Mouse (Mus musculus) MEL (cell line): ENCODE data around the gene Doxl2.

Source experiments
- BHLHE40 ChIP-seq: IDR thresholded peaks from 2 replicates; pipeline ENCODE4 v1.6.1; 2012; ENCODE audit warnings: low read depth, mild to moderate bottlenecking, inconsistent platforms, low read length, improper control_type of control experiment, borderline replicate concordance
- CTCF ChIP-seq, 3 experiments: IDR thresholded peaks in 2 of 3; conservative IDR thresholded peaks in 1 of 3; 2 replicates each; pipeline ENCODE4 v1.5.1; 2011 to 2012; ENCODE audit warnings: low read length in 3 of 3, low read depth in 2 of 3, mild to moderate bottlenecking in 2 of 3, improper control_type of control experiment in 1 of 3, inconsistent platforms in 1 of 3, mixed read lengths in 1 of 3, moderate library complexity in 1 of 3; ENCODE audit not compliant: control insufficient read depth in 1 of 3, insufficient read depth in 1 of 3, poor library complexity in 1 of 3, severe bottlenecking in 1 of 3
- EP300 ChIP-seq, 2 experiments: IDR thresholded peaks; 2 replicates each; pipeline ENCODE4 v1.6.1; 2011; ENCODE audit warnings: improper control_type of control experiment in 2 of 2, low read length in 2 of 2, low read depth in 1 of 2, mild to moderate bottlenecking in 1 of 2
- GATA1 ChIP-seq: IDR thresholded peaks from 2 replicates; pipeline ENCODE4 v1.6.1; 2011; ENCODE audit warnings: low read depth, low read length, improper control_type of control experiment
- MAX ChIP-seq: IDR thresholded peaks from 2 replicates; pipeline ENCODE4 v1.6.1; 2011; ENCODE audit warnings: low read length, improper control_type of control experiment
- MAZ ChIP-seq: IDR thresholded peaks from 2 replicates; pipeline ENCODE4 v1.6.1; 2012; ENCODE audit warnings: low read depth, mild to moderate bottlenecking, inconsistent platforms, low read length, improper control_type of control experiment
- MYB ChIP-seq: IDR thresholded peaks from 2 replicates; pipeline ENCODE4 v1.6.1; 2011; ENCODE audit warnings: mild to moderate bottlenecking, low read depth, low read length, improper control_type of control experiment
- NRF1 ChIP-seq: IDR thresholded peaks from 2 replicates; pipeline ENCODE4 v1.6.1; 2014; ENCODE audit warnings: low read depth, mild to moderate bottlenecking, inconsistent platforms, low read length, improper control_type of control experiment, moderate library complexity; ENCODE audit not compliant: poor library complexity, insufficient read depth, severe bottlenecking
- POLR2A ChIP-seq, 2 experiments: IDR thresholded peaks; 2 replicates each; pipeline ENCODE4 v1.6.1; 2011 to 2012; ENCODE audit warnings: low read length in 2 of 2, mild to moderate bottlenecking in 2 of 2, control low read depth in 1 of 2, improper control_type of control experiment in 1 of 2, low read depth in 1 of 2, moderate library complexity in 1 of 2; ENCODE audit not compliant: control insufficient read depth in 1 of 2, insufficient read depth in 1 of 2, poor library complexity in 1 of 2
- TBP ChIP-seq: IDR thresholded peaks from 2 replicates; pipeline ENCODE4 v1.8.0; 2011; ENCODE audit warnings: low read depth, low read length, improper control_type of control experiment
- ZC3H11A ChIP-seq: IDR thresholded peaks from 2 replicates; pipeline ENCODE4 v1.6.1; 2012; ENCODE audit warnings: low read depth, mild to moderate bottlenecking, inconsistent platforms, low read length, improper control_type of control experiment

DNA sequence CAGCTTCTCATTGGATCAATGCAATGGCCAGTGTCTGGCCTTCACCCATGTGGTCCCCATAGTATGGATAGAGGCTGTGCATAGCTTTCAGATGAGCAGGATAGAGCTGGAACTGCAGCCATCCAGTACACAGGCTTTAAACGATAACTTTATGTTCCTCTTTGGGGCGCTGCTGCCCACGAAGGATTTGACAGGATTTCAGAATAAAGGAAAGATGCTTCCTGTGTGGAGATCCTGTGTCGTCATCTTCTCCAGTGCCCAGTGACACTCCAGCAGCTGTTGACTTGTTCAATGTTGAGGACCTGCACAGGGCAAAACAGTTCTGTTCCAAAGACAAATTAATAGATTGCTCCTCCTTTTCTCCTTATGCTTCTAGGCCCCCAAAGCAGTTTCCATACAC, 18.0 kb upstream of the Doxl2 start:
- no peak for TF ChIP-seq EP300 (IDR thresholded peaks at IDR 0.05; ENCODE audit: low read depth in 1 of 2, low read length in 2 of 2)
- no peak for TF ChIP-seq NRF1
- TF ChIP-seq CTCF (IDR thresholded peaks at IDR 0.05 in 2 of 3, conservative IDR thresholded peaks at IDR 0.05 in 1 of 3; ENCODE audit: control insufficient read depth in 1 of 3, insufficient read depth in 1 of 3, low read depth in 2 of 3, low read length in 3 of 3, poor library complexity in 1 of 3, severe bottlenecking in 1 of 3) = no peak
- no peak for TF ChIP-seq MYB
- no peak for TF ChIP-seq BHLHE40
- no peak for TF ChIP-seq MAX
- TF ChIP-seq MAZ = no peak
- TF ChIP-seq ZC3H11A = no peak
- TF ChIP-seq POLR2A (IDR thresholded peaks at IDR 0.05; ENCODE audit: control insufficient read depth in 1 of 2, insufficient read depth in 1 of 2, low read depth in 1 of 2, low read length in 2 of 2, poor library complexity in 1 of 2) = no peak
- no peak for TF ChIP-seq TBP
- TF ChIP-seq GATA1 = no peak
